Mouse (Mus musculus) G1E (cell line): ENCODE measurements at regions not wholly inside any gene's neighbourhood (a gene's known extent, or its start where the extent isn't known, plus 50 kb on each side); places are given as distances from the start of the nearest gene placed in this dataset.

Experiments used
- CTCF ChIP-seq: IDR thresholded peaks from 2 replicates; pipeline ENCODE4 v1.5.1; 2012; ENCODE audit warnings: low read depth, low read length, inconsistent platforms, mixed read lengths
- GATA1 ChIP-seq: IDR thresholded peaks from 2 replicates; pipeline ENCODE4 v1.6.1; 2012; ENCODE audit warnings: borderline replicate concordance, low read length, inconsistent platforms, mixed read lengths
- POLR2AphosphoS5 ChIP-seq: IDR thresholded peaks from 2 replicates; pipeline ENCODE4 v1.6.1; 2012; ENCODE audit warnings: low read depth, low read length, inconsistent platforms; ENCODE audit not compliant: insufficient replicate concordance

DNA sequence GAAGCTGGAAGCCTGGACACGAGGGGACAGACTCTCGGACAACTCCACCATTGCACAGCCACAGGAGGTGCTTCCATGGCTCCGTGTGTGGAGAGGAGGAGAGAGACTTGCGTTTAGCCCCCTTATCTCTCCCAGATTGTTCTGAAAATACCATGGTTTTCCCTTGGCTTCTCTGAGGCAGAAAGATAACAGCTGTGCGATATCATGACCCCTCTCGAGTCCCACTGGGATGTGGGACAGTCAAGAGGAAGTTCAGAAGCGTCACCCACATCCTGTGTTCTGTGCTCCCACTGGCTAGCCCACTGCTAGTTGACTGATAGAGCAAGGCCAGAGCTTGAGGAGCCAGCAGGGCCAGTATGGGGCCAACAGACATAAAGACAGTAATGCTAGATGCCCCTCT lies 84.1 kb upstream of the Mrps22 start:
- no peak for TF ChIP-seq CTCF
- TF ChIP-seq POLR2AphosphoS5, result no peak
- no peak for TF ChIP-seq GATA1
